Mouse (Mus musculus) heart, adult 2 months (tissue): ENCODE measurements around the gene Polg.

Experiments
- CTCF ChIP-seq: fragments of 200-600 bp; IDR thresholded peaks from 2 replicates; pipeline ENCODE4 v1.8.1; 2022; ENCODE audit warnings: antibody characterized with exemption, mild to moderate bottlenecking, moderate library complexity
- EP300 ChIP-seq: fragments of 200-500 bp; IDR thresholded peaks from 2 replicates; pipeline ENCODE4 v1.6.1; 2011; ENCODE audit warnings: low read depth, low read length, control low read depth; ENCODE audit not compliant: insufficient read depth
- POLR2A ChIP-seq: fragments of 200-500 bp; IDR thresholded peaks from 2 replicates; pipeline ENCODE4 v1.6.1; 2011; ENCODE audit warnings: mild to moderate bottlenecking, low read depth, low read length, control low read depth; ENCODE audit not compliant: insufficient read depth

GRCm38 (mm10) chr7:79440035-79440434 is 26.1 kb downstream of the Polg start:
- TF ChIP-seq CTCF = no peak
- TF ChIP-seq EP300 = no peak
- TF ChIP-seq POLR2A = no peak
